9 mouse cellular contexts compared by ENCODE assay signal in genomic region chr4:104718973-104719795, GRCm38 (mm10). TPM values are rescaled to one million over a fixed set of nuclear protein-coding genes. Genes with fewer than 3 reads are reported as not detected.
A peak's percentile ranks its signal among the peaks of the same experiment; 100 is the strongest.
DNase-seq lines count a peak whose midpoint lies in the region; ATAC-seq and TF ChIP-seq lines count a peak whose summit lies in the region.
"Had no signal": no experiment of that assay in that cellular context is flagged by ENCODE, and none has a peak within 500 bp of the region (broad histone marks: within the 10 kb centered on the region; RNA-seq: fewer than 3 reads in every experiment).

No protein-coding gene starts in this region.

- peak; percentile 77 for ATAC-seq in intestine, embryonic 16.5 days
- peak; percentile 57 for ATAC-seq in midbrain, embryonic 15.5 days (replicated peaks)

- H3K4me3 ChIP-seq in intestine, embryonic 16.5 days (ENCODE audit: low read length): no peak overlapping the region
- no peak overlapping the region for H3K4me3 ChIP-seq in midbrain, embryonic 15.5 days

- peak; percentile 19 for DNase-seq in kidney, postnatal 14 days
- DNase-seq in kidney, postnatal 4 days: no peak
- peak; percentile 93 for DNase-seq in brain, embryonic 14.5 days (ENCODE audit: low read depth)
- no peak for DNase-seq in gastrocnemius, postnatal 10 days
- DNase-seq in heart, postnatal 4 days: no peak
- DNase-seq in thymus, postnatal 4 days: no peak

- 42% methylated on average over 13 of the region's 13 CpGs for whole genome bisulfite sequencing in intestine, embryonic 16.5 days
- WGBS in midbrain, embryonic 15.5 days: 27% methylated on average over 13 of the region's 13 CpGs

- H3K27me3 ChIP-seq in intestine, embryonic 16.5 days (replicated peaks; ENCODE audit: control insufficient read depth, insufficient read depth, low read length): no peaks in the 10 kb centered on the region
- no peaks in the 10 kb centered on the region for H3K27me3 ChIP-seq in midbrain, embryonic 15.5 days (replicated peaks)

- H3K27ac ChIP-seq in intestine, embryonic 16.5 days (ENCODE audit: low read length): no peak overlapping the region
- H3K27ac ChIP-seq in midbrain, embryonic 15.5 days: peak overlapping the region; percentile 62

- H3K9ac ChIP-seq in intestine, embryonic 16.5 days (ENCODE audit: low read depth, low read length): no peak overlapping the region
- H3K9ac ChIP-seq in midbrain, embryonic 15.5 days: no peak overlapping the region

- H3K9me3 ChIP-seq in intestine, embryonic 16.5 days (ENCODE audit: control insufficient read depth, low read length): no peaks in the 10 kb centered on the region
- H3K9me3 ChIP-seq in midbrain, embryonic 15.5 days: no peaks in the 10 kb centered on the region

- H3K4me2 ChIP-seq in intestine, embryonic 16.5 days (ENCODE audit: low read depth, low read length): no peak overlapping the region
- H3K4me2 ChIP-seq in midbrain, embryonic 15.5 days: no peak overlapping the region

- no peak for TF ChIP-seq POLR2A in brain, embryonic 14.5 days (IDR thresholded peaks at IDR 0.05; ENCODE audit: borderline replicate concordance, extremely low read depth, insufficient read depth, insufficient read length, poor library complexity, severe bottlenecking)

- no peak for TF ChIP-seq CTCF in brain, embryonic 14.5 days (IDR thresholded peaks at IDR 0.05; ENCODE audit: borderline replicate concordance, extremely low read depth, insufficient read depth, insufficient read length)

- H3K4me1 ChIP-seq in intestine, embryonic 16.5 days (ENCODE audit: control insufficient read depth, insufficient read depth, low read length): peaks cover 6% of the 10 kb centered on the region; the same call in 1 of the 2 replicates
- H3K4me1 ChIP-seq in midbrain, embryonic 15.5 days: peaks cover 32% of the 10 kb centered on the region

- no peaks in the 10 kb centered on the region for H3K36me3 ChIP-seq in intestine, embryonic 16.5 days (ENCODE audit: control insufficient read depth, insufficient read depth, low read length)
- H3K36me3 ChIP-seq in midbrain, embryonic 15.5 days (replicated peaks): no peaks in the 10 kb centered on the region

RNA-seq across cellular contexts. Expression of gene C8b, which starts 46.9 kb away (rescaled TPM):
- 0.19 TPM in 2 replicates for polyA plus RNA-seq in brain, embryonic 14.5 days (2012; rRNA removed)
- polyA plus RNA-seq in intestine, embryonic 16.5 days (2015; fragmentation: Nextera tagmentation; extraction: Ambion mirVana): 0.69 and 1.1 TPM in 2 replicates
- 0.17 TPM in 1 of 2 replicates, not detected in the other for polyA plus RNA-seq in midbrain, embryonic 15.5 days (2015; fragmentation: Nextera tagmentation; extraction: Ambion mirVana)
- not detected for total RNA-seq in gastrocnemius, postnatal 10 days (2021)
- total RNA-seq in heart, postnatal 4 days (2021): not detected
- total RNA-seq: neutrophil, adult 5-6 weeks had no signal

Comparison
In these comparisons a context has a peak if more than half of its experiments do, and no peak if none do; other contexts are left out.
1. DNase-seq: peak in kidney, postnatal 14 days (single experiment) and brain, embryonic 14.5 days (single experiment); none in kidney, postnatal 4 days (0 of 2), gastrocnemius, postnatal 10 days (single experiment), heart, postnatal 4 days (single experiment) and thymus, postnatal 4 days (single experiment).